Mouse (Mus musculus) layer of hippocampus, postnatal 36 days (tissue): ENCODE measurements around the gene Tpm3-rs7. TPM values are rescaled to one million over a fixed set of nuclear protein-coding genes. Genes with fewer than 3 reads are reported as not detected.
"Not testable (repeated sequence)": the region's sequence is repeated elsewhere in the genome, so short reads cannot be mapped to it uniquely, and the experiment has no call there.

Experiments used
- DNase-seq, 2 experiments: peaks; one replicate each; pipeline ENCODE4 v3.0.0; 2022
- total RNA-seq, 2 experiments: library from RNA; stranded (reverse); gene quantifications; 2 replicates each; pipeline ENCODE4 v1.2.3; 2021

The Tpm3-rs7 gene
- 10 to 100 TPM; 41.1 to 44.3 TPM for total RNA-seq

DNA sequence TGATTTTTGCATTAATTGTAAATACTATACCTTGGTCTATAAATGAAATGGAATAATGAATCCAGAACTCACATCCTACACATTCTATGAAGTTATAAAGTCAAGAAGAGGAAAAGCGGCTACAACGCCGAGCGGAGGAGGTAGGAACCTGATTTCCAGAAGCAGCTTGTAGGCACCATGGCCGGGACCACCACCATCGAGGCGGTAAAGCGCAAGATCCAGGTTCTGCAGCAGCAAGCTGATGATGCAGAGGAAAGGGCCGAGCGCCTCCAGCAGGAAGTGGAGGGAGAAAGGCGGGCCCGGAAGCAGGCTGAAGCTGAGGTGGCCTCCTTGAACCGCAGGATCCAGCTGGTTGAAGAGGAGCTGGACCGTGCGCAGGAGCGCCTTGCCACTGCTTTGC is at the start of gene Tpm3-rs7:
Tpm3-rs7 (plus strand) TSS at position 110 of the 400 bp plus-strand sequence.
- not testable (repeated sequence) for DNase-seq

DNA sequence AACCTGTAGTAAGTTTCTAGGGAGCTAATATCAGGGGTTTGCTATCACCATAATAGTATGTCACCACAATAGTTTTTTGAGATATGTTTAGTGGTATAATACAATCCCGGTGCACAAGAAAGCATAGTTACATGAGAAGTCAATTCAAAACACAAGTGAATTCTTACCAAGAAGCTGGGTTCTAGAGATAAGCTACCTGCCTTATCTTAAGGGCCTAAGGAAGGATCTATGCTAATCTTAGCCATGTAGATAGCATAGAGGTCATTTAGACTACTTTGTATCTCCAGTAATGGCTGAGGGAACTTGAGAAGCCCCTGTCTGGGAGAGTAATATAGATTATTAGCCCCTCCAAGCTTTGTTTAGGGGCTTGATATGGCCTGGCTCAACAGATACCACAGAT is 2.6 kb downstream of the Tpm3-rs7 start:
- DNase-seq: no peak

DNA sequence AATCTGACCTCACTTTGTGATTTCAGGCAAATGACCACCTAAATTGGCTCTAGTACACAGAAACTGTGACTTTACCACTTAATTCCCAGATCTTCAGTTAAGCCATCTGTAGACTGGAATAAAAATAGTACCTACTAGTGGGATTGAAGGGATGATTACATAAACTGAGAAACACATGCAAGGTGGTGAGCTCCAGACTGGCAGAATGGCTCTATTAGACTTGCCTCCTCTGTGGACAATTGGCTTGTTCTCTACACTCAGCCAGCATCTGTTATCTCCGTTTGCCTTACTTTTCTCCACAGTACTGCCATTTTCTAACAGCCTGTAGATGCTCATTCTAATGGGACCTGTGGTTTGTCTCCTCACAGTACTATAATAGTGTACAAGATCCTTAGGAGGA is 49.0 kb downstream of the Tpm3-rs7 start:
- no peak for DNase-seq
